Mouse (Mus musculus) MEL-GATA-1-ER (cell line): ENCODE data around the gene Ecel1.

Experiments
- DNase-seq: peaks from one replicate; pipeline ENCODE4 v3.0.0-alpha.2; 2012; ENCODE audit warnings: low read depth; ENCODE audit errors: extremely low read depth

Gene Ecel1

GRCm38 (mm10) chr1:87102114-87102513, 54.2 kb downstream of the Ecel1 start:
- no peak for DNase-seq

GRCm38 (mm10) chr1:87101411-87101810, 54.9 kb downstream of the Ecel1 start, which contains the start of gene Alpi:
Gene Alpi (minus strand): TSS chr1:87101606.
- DNase-seq = no peak

- DNase-seq = peak; percentile 27
Measured at GRCm38 (mm10) chr1:87098358-87098975, 57.9 kb downstream of the Ecel1 start.
